Mouse (Mus musculus): ENCODE results near the gene Xrn1. TPM values are rescaled to one million over a fixed set of nuclear protein-coding genes. Genes with fewer than 3 reads are reported as not detected.
"Not testable (repeated sequence)": the region's sequence is repeated elsewhere in the genome, so short reads cannot be mapped to it uniquely, and the experiment has no call there.

Gene Xrn1
- total RNA-seq, 4 experiments from 2014 or later: 8.4 to 13.6 (median 11.3) TPM

GRCm38 (mm10) chr9:96051501-96051900, 96.9 kb downstream of the Xrn1 start:
- DNase-seq (ENCODE audit: low spot score in 2 of 2): no peak

DNA sequence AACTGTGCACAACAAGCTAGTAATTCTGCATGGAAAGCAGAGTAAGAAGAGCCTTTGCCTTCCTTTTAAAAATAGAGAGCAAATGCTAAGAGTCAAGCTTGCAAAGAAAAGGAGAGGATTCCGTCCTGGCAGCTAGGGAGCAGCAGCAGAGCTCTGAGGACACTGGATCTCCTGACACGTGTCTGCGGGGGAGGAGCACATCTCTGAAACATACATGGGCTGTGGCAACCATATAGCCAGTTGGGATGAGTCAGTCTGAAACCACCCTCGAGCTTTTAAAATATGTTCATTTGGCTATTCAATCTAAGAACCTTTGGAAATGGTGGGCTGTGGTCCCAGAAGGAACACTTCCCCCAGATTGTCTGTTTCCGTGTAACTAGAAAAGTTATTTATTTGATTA, 100.3 kb downstream of the Xrn1 start:
- no peak for DNase-seq (ENCODE audit: low spot score in 2 of 2)

DNA sequence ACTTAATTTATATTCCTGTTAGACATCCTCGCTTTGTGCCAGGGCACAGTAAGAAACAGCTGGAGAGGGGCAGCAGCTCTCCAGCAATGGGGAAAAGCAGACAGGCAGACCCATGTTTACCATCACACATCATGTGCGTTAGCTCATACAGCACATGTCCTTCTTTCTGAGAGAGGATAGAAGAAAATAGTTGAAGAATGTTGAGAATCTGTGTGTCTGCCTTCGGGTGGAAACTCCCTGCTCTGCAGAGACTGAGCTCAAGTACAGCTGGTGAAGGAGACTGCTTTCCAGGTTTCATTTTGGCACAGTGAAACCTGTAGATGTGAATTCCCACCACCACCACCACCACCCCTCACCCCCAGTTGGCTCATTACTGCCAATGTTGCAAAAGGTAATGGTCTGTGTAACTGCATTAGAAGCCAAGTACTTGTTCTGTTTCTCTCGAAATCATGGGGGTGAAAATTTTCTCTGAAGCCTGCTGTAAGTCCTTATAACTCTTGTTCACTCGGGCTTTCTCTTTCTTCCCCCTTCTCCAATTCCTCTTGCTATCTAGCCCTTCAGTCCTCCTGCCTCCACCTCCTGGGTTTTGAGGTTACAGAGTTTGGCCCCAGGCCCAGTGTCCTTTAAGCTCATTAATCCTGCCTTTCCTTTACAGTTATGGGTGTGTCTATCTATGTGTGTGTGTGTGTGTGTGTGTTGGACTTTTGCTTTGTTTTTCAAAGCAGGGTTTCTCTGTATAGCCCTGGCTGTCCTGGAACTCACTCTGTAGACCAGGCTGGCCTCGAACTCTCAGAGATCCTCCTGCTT, 102.1 kb downstream of the Xrn1 start:
- DNase-seq (ENCODE audit: low spot score in 2 of 2): no peak

DNA sequence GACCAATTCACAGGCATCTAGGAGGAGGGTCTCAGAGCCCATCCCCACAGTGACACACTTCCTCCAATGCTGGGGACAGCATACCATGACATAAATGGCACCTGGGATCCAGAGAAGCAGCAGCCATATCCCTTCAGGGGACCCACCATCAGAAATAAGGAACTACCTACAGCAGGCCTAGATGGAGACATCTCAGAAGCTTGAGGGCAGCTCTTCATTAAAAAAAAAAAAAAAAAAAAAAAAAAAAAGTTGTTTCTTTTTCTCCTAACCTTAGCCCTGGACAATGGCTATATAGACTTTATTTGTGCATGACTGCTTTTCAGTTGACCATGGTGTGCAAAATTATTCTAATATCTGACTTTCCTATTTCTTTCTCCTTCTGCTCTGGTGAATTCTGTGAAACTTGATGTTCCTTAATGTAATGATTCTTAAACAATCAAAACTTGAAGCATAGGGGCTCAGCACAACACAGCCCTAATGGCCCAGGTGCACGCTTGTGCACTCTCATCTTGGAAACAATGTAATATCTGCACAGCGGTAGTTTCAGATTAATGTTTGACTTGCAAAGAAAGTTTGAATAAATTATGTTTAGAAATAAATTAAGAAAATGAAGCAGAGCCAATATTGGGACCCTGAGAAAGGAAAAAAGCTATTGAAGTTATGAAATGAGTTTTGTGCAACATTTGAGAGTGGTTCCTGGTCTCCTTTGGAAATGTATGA, 108.7 kb downstream of the Xrn1 start:
- no peak for DNase-seq (ENCODE audit: low spot score in 2 of 2)

- no peak for DNase-seq (ENCODE audit: low spot score in 2 of 2)
These were observed 109.4 kb downstream of the Xrn1 start for GRCm38 (mm10) chr9:96063803-96064475.

DNA sequence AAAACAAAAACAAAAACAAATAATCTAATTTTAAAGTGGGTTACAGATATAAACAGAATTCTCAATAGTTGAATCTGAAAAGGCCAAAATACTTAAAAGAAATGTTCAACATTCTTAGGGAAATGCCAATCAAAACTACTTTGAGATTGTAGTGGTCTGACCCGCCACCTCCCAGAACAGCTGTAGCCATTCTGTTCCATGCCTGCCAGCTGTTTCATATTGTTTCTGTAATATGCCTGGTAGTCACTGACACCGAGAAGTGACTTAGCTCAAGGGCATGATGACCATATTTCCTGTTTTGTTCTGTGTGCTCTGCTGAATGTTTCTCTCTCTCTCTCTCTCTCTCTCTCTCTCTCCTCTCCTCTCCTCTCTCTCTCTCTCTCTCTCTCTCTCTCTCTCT, 112.9 kb downstream of the Xrn1 start:
- DNase-seq (ENCODE audit: low spot score in 2 of 2): no peak

DNA sequence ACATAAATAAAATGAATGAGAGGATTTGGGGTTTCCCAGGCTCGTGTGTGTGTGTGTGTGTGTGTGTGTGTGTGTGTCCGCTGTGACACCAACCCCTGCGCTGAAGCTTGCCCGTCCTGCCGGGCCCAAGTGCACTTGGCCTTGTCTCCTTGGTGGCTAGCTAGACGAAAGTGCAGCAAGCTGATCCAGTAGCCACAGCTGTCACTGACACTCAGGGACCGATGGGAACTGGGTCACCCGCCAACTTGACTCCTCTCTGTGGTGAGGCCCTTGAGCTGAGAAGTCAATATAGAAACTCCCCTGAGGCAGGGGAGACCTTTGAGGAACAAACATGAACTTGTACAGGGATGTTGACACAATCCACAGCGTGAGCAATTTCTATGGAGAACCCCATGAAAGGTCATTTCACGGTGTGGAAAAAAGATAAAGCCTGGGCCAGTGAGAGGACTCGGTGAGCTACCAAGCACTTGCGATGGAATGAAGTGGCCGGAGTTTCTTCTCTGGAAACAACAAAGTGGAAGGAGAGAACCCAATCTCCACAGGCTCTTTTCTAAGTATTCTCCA, 124.3 kb downstream of the Xrn1 start:
- DNase-seq (ENCODE audit: low spot score in 2 of 2): peak in 1 of 2 experiments; percentile 9

DNA sequence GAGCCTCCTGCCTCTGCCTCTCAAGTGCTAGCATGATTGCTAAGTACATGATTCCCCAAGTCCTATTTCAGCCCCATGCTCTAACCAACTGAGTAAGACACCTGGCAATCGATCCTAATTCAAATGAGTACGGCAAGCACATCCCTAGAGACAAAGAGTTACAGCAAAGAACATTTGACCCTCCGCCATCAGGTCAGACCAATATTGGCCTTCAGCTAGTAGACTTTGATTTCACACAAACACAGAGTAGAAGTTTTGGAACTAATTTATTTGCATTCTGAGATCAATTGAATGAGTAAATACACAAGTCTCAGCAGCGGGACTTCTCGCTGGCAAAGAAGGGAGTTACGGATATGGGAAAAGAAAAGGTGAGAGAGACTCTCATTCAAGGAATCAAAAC, 130.7 kb downstream of the Xrn1 start:
- no peak for DNase-seq (ENCODE audit: low spot score in 2 of 2)

DNA sequence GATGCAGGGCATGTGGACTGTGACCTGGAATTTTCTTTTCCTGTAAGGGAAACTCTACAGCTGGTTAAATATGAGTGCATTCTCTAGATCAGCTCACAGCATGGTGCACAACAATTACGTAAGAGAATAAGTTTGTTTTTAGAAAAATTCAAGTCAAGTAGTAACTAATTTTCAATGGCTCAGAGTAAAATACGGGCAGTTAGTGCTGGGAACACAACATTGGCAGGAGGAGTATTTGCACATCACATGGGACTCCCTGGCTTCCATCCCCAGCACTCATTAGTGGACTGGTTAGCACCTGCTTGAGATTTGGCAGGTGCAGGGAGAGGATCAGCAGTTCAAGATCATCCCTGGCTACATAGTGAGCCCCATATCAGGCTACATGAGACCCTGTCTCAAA, 133.1 kb downstream of the Xrn1 start:
- DNase-seq (ENCODE audit: low spot score in 2 of 2): no peak

DNA sequence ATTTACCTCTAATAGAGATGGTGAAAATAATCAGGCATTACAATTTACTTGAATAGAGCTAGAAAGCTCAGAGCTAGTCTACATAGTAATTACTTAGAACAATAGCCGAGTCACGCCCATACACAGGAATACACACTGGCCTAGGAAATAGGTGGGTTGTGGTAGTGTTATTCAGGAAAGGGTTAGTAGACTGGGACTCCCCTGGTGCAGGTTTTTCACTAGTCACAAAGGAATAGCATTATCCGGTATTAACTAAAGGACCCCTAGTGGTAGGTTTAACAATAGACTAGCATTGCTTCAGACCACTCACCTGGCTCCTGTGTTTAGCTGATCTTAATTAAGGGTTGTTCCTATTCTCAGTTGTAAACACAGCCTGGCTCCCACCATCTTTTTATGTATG, 133.9 kb downstream of the Xrn1 start:
- DNase-seq (ENCODE audit: low spot score in 2 of 2): not testable (repeated sequence)

DNA sequence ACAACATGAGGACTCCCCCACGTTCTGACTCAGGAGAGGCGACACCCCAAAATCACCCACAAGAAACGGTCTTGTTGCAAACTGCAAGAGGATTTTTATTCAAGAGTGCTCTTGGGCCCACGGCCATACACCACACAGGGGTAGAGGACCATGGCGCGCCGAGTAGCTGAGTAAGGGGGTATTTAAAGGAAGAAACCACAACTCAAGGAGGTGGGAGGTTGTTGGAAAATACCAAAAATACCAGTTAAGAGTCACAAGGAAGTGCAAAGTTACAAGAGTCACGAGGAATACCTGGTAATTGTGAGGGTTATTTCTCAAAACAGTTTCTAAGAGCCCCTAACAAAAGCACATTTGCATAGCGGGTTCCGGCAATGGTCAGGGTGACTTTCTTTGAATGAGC, 138.1 kb downstream of the Xrn1 start:
- not testable (repeated sequence) for DNase-seq (ENCODE audit: low spot score in 2 of 2)

DNA sequence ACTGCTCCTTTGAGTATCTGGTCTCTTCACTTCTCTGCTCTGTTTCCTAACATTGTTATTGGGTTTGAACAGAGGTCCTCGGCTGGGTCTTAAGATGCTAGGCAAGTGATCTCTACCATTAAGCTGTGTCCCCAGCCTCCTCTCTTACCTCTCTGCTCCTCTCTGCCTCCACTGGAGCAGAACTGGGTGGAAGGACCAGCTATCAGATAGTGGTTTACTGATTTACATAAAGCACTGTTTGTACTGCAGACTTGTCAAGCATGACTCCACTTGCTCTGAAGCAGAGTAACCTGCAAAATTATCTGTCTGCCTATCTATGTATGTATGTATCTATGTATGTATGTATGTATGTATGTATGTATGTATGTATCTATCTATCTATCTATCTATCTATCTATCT, 138.7 kb downstream of the Xrn1 start:
- DNase-seq (ENCODE audit: low spot score in 2 of 2): no peak

DNA sequence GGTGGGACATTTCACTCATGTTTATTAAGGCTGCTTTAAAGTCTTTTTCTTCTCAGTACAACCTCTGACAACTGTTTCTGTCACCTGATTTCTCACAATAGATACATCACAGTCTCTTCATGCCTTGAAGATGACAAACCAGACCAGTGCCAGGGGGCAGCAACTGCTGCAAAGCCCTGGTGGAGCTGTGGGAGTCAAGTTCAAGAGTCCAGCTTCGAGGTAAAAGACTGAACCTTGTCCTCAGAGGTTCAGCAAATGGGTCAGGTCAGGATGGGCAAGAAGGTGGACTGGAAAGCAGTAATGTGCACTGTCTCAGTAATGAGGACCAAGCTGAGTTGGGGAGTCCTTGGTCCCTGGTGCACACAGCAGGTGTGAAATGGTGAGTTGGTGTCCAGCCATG, 139.8 kb downstream of the Xrn1 start:
- DNase-seq (ENCODE audit: low spot score in 2 of 2): no peak

DNA sequence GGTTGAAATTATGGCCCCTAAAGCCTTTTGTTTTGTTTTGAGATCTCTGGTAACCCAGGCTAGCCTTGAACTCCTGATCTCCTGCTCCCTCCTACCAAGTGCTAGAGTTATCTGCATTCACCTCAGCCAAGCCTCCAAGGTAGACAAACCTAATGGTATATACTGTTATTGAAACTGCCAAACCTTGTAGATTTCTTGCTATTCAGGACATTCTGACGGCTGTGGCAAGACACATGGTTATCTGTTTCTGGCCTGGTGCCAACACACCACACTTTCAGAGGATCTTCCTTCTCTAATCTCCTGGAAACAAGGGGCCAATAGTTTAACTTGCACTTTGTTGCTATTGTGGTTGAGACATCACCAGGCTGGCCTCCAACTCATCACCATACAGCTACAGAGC, 140.6 kb downstream of the Xrn1 start:
- no peak for DNase-seq (ENCODE audit: low spot score in 2 of 2)

GRCm38 (mm10) chr9:96102846-96103245, 148.3 kb downstream of the Xrn1 start:
- no peak for DNase-seq (ENCODE audit: low spot score in 2 of 2)

Other genes starting within 250 kb of the Xrn1 start
- 1 to 10 TPM in 2 of 4 experiments, under 1 TPM in 2; 0.72 to 1.2 (median 1.0) TPM for gene Trpc1, start 204.4 kb upstream of the Xrn1 start, total RNA-seq (2022)
- not detected for gene Pls1, start 109.4 kb upstream of the Xrn1 start, total RNA-seq (2022)
- gene Atr, start 97.2 kb upstream of the Xrn1 start, total RNA-seq (2022): 1 to 10 TPM; 3.0 to 3.7 (median 3.5) TPM
- 1 to 10 TPM; 1.0 to 1.7 (median 1.3) TPM for gene Gk5, start 164.6 kb downstream of the Xrn1 start, total RNA-seq (2022)
- 10 to 100 TPM; 46.1 to 71.6 (median 48.1) TPM for gene Tfdp2, start 241.5 kb downstream of the Xrn1 start, total RNA-seq (2022)

Data from gastrocnemius, adult 8-10 months (tissue).